Mouse (Mus musculus) G1E (cell line): ENCODE data around the gene Zc3h12c. TPM values are rescaled to one million over a fixed set of nuclear protein-coding genes. Genes with fewer than 3 reads are reported as not detected.
A peak's percentile ranks its signal among the peaks of the same experiment; 100 is the strongest.

Experiments
- ATAC-seq: 2 replicates; pipeline ENCODE4 v1.8.0; 2016; ENCODE audit warnings: mild to moderate bottlenecking; ENCODE audit not compliant: insufficient number of reproducible peaks, poor library complexity, low FRiP score, severe bottlenecking; ENCODE audit errors: extremely low read depth
- DNase-seq: peaks from one replicate; pipeline ENCODE4 v3.0.0; 2012; ENCODE audit warnings: low spot score
- H3K27me3 ChIP-seq: 2 replicates; pipeline ENCODE4 v1.6.1; 2012; ENCODE audit warnings: mild to moderate bottlenecking, low read length, inconsistent platforms; ENCODE audit not compliant: insufficient read depth
- H3K36me3 ChIP-seq: replicated peaks from 2 replicates; pipeline ENCODE3; 2012; ENCODE audit warnings: mild to moderate bottlenecking, inconsistent platforms
- H3K4me1 ChIP-seq: 2 replicates; pipeline ENCODE4 v1.6.1; 2012; ENCODE audit warnings: low read depth, low read length, inconsistent platforms, mixed read lengths; ENCODE audit not compliant: insufficient read depth
- H3K4me3 ChIP-seq: 2 replicates; pipeline ENCODE4 v1.5.1; 2012; ENCODE audit warnings: low read depth, mild to moderate bottlenecking, inconsistent platforms, low read length, moderate library complexity, mixed read lengths
- H3K9me3 ChIP-seq: replicated peaks from 2 replicates; pipeline ENCODE4 v1.6.1; 2012; ENCODE audit warnings: inconsistent platforms
- CTCF ChIP-seq: IDR thresholded peaks from 2 replicates; pipeline ENCODE4 v1.5.1; 2012; ENCODE audit warnings: low read depth, low read length, inconsistent platforms, mixed read lengths
- GATA1 ChIP-seq: IDR thresholded peaks from 2 replicates; pipeline ENCODE4 v1.6.1; 2012; ENCODE audit warnings: borderline replicate concordance, low read length, inconsistent platforms, mixed read lengths
- GATA2 ChIP-seq: IDR thresholded peaks from 2 replicates; pipeline ENCODE4 v1.6.1; 2012; ENCODE audit warnings: low read depth, low read length, inconsistent platforms, borderline replicate concordance
- POLR2AphosphoS5 ChIP-seq: IDR thresholded peaks from 2 replicates; pipeline ENCODE4 v1.6.1; 2012; ENCODE audit warnings: low read depth, low read length, inconsistent platforms; ENCODE audit not compliant: insufficient replicate concordance
- TAL1 ChIP-seq: conservative IDR thresholded peaks from 2 replicates; pipeline ENCODE4 v1.6.1; 2012; ENCODE audit warnings: low read depth, low read length, inconsistent platforms, mixed read lengths
- polyA plus RNA-seq: library from polyadenylated mRNA; stranded (reverse); fragments of >175 nt; gene quantifications from 2 replicates; pipeline ENCODE4 v1.2.3, GENCODE M21; 2012
- total RNA-seq, 2 experiments: library from RNA; stranded (forward) in 1 of 2; stranded (reverse) in 1 of 2; fragments of 200-1000 nt in 1 of 2; fragments of >200 nt in 1 of 2; fragmentation: Nextera tagmentation in 1 of 2; gene quantifications; 2 replicates each; pipeline ENCODE4 v1.2.3; 2014 to 2017

Zc3h12c gene
- total and polyA plus RNA-seq, 3 experiments = 0.63 to 22.7 (median 17.5) TPM

GRCm38 (mm10) chr9:52195853-52196252 is 27.5 kb upstream of the Zc3h12c start:
- ATAC-seq (no peak), DNase-seq (no peak)
- H3K36me3 ChIP-seq = no peaks in the 10 kb centered on the region
- H3K27me3 ChIP-seq = no peaks in the 10 kb centered on the region
- no peak overlapping the region for H3K4me3 ChIP-seq
- TF ChIP-seq GATA2 (no peak), GATA1 (no peak), TAL1 (no peak), CTCF (no peak), POLR2AphosphoS5 (no peak)
- H3K4me1 ChIP-seq = peaks cover 15% of the 10 kb centered on the region
- no peaks in the 10 kb centered on the region for H3K9me3 ChIP-seq

GRCm38 (mm10) chr9:52193851-52194250 is 25.5 kb upstream of the Zc3h12c start:
- ATAC-seq (peak; percentile 87), DNase-seq (peak; percentile 53)
- Histone ChIP-seq H3K27me3 (no peaks in the 10 kb centered on the region), H3K9me3 (no peaks in the 10 kb centered on the region), H3K4me3 (no peak overlapping the region), H3K36me3 (no peaks in the 10 kb centered on the region), H3K4me1 (peaks cover 15% of the 10 kb centered on the region)
- no peak for TF ChIP-seq CTCF
- TF ChIP-seq POLR2AphosphoS5 = no peak
- no peak for TF ChIP-seq GATA2
- TF ChIP-seq GATA1 = no peak

GRCm38 (mm10) chr9:52190907-52191306 is 22.5 kb upstream of the Zc3h12c start:
- ATAC-seq (no peak), DNase-seq (no peak)
- H3K9me3 ChIP-seq = no peaks in the 10 kb centered on the region
- peaks cover 13% of the 10 kb centered on the region for H3K4me1 ChIP-seq
- H3K27me3 ChIP-seq = no peaks in the 10 kb centered on the region
- TF ChIP-seq GATA1 (no peak), GATA2 (no peak), TAL1 (no peak), POLR2AphosphoS5 (no peak), CTCF (no peak)
- H3K4me3 ChIP-seq = no peak overlapping the region
- no peaks in the 10 kb centered on the region for H3K36me3 ChIP-seq

GRCm38 (mm10) chr9:52188106-52188505 is 19.7 kb upstream of the Zc3h12c start:
- no peak overlapping the region for H3K4me3 ChIP-seq
- DNase-seq (no peak), ATAC-seq (no peak)
- no peaks in the 10 kb centered on the region for H3K36me3 ChIP-seq
- no peaks in the 10 kb centered on the region for H3K27me3 ChIP-seq
- peaks cover under 1% of the 10 kb centered on the region; the same call in 1 of the 2 replicates for H3K4me1 ChIP-seq
- TF ChIP-seq POLR2AphosphoS5 (no peak), GATA2 (no peak), CTCF (no peak), TAL1 (no peak), GATA1 (no peak)
- H3K9me3 ChIP-seq = no peaks in the 10 kb centered on the region

GRCm38 (mm10) chr9:52186296-52186941 is 18.0 kb upstream of the Zc3h12c start:
- DNase-seq (no peak), ATAC-seq (no peak)
- peaks cover 3% of the 10 kb centered on the region for H3K4me1 ChIP-seq
- TF ChIP-seq POLR2AphosphoS5 = no peak
- TF ChIP-seq GATA1 = no peak
- TF ChIP-seq GATA2 = no peak
- no peak for TF ChIP-seq CTCF
- no peak for TF ChIP-seq TAL1
- no peaks in the 10 kb centered on the region for H3K27me3 ChIP-seq
- no peaks in the 10 kb centered on the region for H3K9me3 ChIP-seq
- no peak overlapping the region for H3K4me3 ChIP-seq
- no peaks in the 10 kb centered on the region for H3K36me3 ChIP-seq

- DNase-seq = no peak
- H3K9me3 ChIP-seq = no peaks in the 10 kb centered on the region
- 0 out of 2 replicates have a peak, but pooled peaks have one; percentile 15 for ATAC-seq
These were observed 13.0 kb upstream of the Zc3h12c start for GRCm38 (mm10) chr9:52181419-52181818.

More at GRCm38 (mm10) chr9:52181419-52181818, 13.0 kb upstream of the Zc3h12c start:
- Histone ChIP-seq H3K4me3 (no peak overlapping the region), H3K4me1 (peaks cover 22% of the 10 kb centered on the region), H3K36me3 (no peaks in the 10 kb centered on the region), H3K27me3 (no peaks in the 10 kb centered on the region)
- no peak for TF ChIP-seq CTCF
- TF ChIP-seq GATA2 = no peak
- TF ChIP-seq TAL1 = no peak
- no peak for TF ChIP-seq POLR2AphosphoS5
- no peak for TF ChIP-seq GATA1
